Mouse (Mus musculus): ENCODE data around the gene Cbs. TPM values are rescaled to one million over a fixed set of nuclear protein-coding genes. Genes with fewer than 3 reads are reported as not detected.

Cbs gene
- polyA plus RNA-seq, 1 experiment from 2014 or later: 1.2 TPM

- Histone ChIP-seq H3K4me1 (ENCODE audit: insufficient read depth, low read depth, low read length) (peaks cover 19% of the 10 kb centered on the region; the same call in 1 of the 2 replicates), H3K27me3 (replicated peaks; ENCODE audit: insufficient read depth, low read length) (no peaks in the 10 kb centered on the region), H3K9ac (replicated peaks; ENCODE audit: low read depth) (peak within 1 kb of the TSS; percentile 86), H3K4me3 (ENCODE audit: low read depth, low read length) (peak within 1 kb of the TSS; percentile 91), H3K36me3 (ENCODE audit: insufficient read depth, low read length) (no peaks in the 10 kb centered on the region), H3K4me2 (replicated peaks; ENCODE audit: low read depth, low read length) (peak within 1 kb of the TSS; percentile 87), H3K27ac (ENCODE audit: low read length) (peak within 1 kb of the TSS; percentile 99), H3K9me3 (ENCODE audit: low read length) (no peaks in the 10 kb centered on the region)
- WGBS: 3% methylated on average over 35 of the region's 72 CpGs
- no peak; the same call in 1 of the 2 replicates for TF ChIP-seq CTCF (IDR thresholded peaks at IDR 0.05)
- TF ChIP-seq EP300 (IDR thresholded peaks at IDR 0.05): peak; percentile 41; the same call in 1 of the 2 replicates
- ATAC-seq: peak; percentile 95
- DNase-seq (ENCODE audit: low spot score): peak; percentile 100
Observed at GRCm38 (mm10) chr17:31564015-31564857, 72.8 kb downstream of the Cbs start, which contains the start of gene Pknox1. TSS of gene Pknox1 (plus strand) at chr17:31564734.

- H3K9ac ChIP-seq (replicated peaks; ENCODE audit: low read depth): peak overlapping the region; percentile 39
- ATAC-seq: no peak
- H3K4me3 ChIP-seq (ENCODE audit: low read depth, low read length): peak overlapping the region; percentile 43
- no peaks in the 10 kb centered on the region for H3K9me3 ChIP-seq (ENCODE audit: low read length)
- peaks cover 19% of the 10 kb centered on the region; the same call in 1 of the 2 replicates for H3K4me1 ChIP-seq (ENCODE audit: insufficient read depth, low read depth, low read length)
- no peaks in the 10 kb centered on the region for H3K36me3 ChIP-seq (ENCODE audit: insufficient read depth, low read length)
- TF ChIP-seq EP300 (IDR thresholded peaks at IDR 0.05) (no peak), CTCF (IDR thresholded peaks at IDR 0.05) (no peak)
- H3K27me3 ChIP-seq (replicated peaks; ENCODE audit: insufficient read depth, low read length): no peaks in the 10 kb centered on the region
- H3K4me2 ChIP-seq (replicated peaks; ENCODE audit: low read depth, low read length): peak overlapping the region; percentile 62
- H3K27ac ChIP-seq (ENCODE audit: low read length): peak overlapping the region; percentile 83
- 11% methylated on average over 12 of the region's 12 CpGs for WGBS
- DNase-seq (ENCODE audit: low spot score): peak; percentile 44
Observed at GRCm38 (mm10) chr17:31563632-31564014, 73.4 kb downstream of the Cbs start.

GRCm38 (mm10) chr17:31559021-31559789 lies 77.8 kb downstream of the Cbs start:
- H3K36me3 ChIP-seq (ENCODE audit: insufficient read depth, low read length): no peaks in the 10 kb centered on the region
- H3K9me3 ChIP-seq (ENCODE audit: low read length): no peaks in the 10 kb centered on the region
- no peaks in the 10 kb centered on the region for H3K27me3 ChIP-seq (replicated peaks; ENCODE audit: insufficient read depth, low read length)
- ATAC-seq (no peak), DNase-seq (ENCODE audit: low spot score) (no peak)
- H3K27ac ChIP-seq (ENCODE audit: low read length): no peak overlapping the region
- peaks cover 13% of the 10 kb centered on the region; the same call in 1 of the 2 replicates for H3K4me1 ChIP-seq (ENCODE audit: insufficient read depth, low read depth, low read length)
- no peak overlapping the region for H3K4me2 ChIP-seq (replicated peaks; ENCODE audit: low read depth, low read length)
- H3K9ac ChIP-seq (replicated peaks; ENCODE audit: low read depth): no peak overlapping the region
- 80% methylated on average over 11 of the region's 11 CpGs for WGBS
- no peak overlapping the region for H3K4me3 ChIP-seq (ENCODE audit: low read depth, low read length)
- TF ChIP-seq CTCF (IDR thresholded peaks at IDR 0.05) (no peak), EP300 (IDR thresholded peaks at IDR 0.05) (no peak)

Small RNAs within 50 kb of the gene (microRNA-seq; reads per million reads assigned to microRNA genes)
- not detected for gene Gm24970

Other genes with a start within 250 kb of the Cbs start
- 9.8 and 12.1 TPM in 2 replicates for gene Wdr4, start 117.3 kb downstream of the Cbs start, polyA plus RNA-seq (2015; fragmentation: Nextera tagmentation; extraction: Ambion mirVana)
- gene Ndufv3, start 117.1 kb downstream of the Cbs start, polyA plus RNA-seq (2015; fragmentation: Nextera tagmentation; extraction: Ambion mirVana): 207 and 233 TPM in 2 replicates
- gene Pknox1, start 72.5 kb downstream of the Cbs start, polyA plus RNA-seq (2015; fragmentation: Nextera tagmentation; extraction: Ambion mirVana): 15.0 and 19.9 TPM in 2 replicates
- 151 and 161 TPM in 2 replicates for gene U2af1, start 21.7 kb upstream of the Cbs start, polyA plus RNA-seq (2015; fragmentation: Nextera tagmentation; extraction: Ambion mirVana)
- 0.76 and 1.2 TPM in 2 replicates for gene Cryaa, start 40.6 kb upstream of the Cbs start, polyA plus RNA-seq (2015; fragmentation: Nextera tagmentation; extraction: Ambion mirVana)
- gene Sik1, start 218.6 kb upstream of the Cbs start, polyA plus RNA-seq (2015; fragmentation: Nextera tagmentation; extraction: Ambion mirVana): 29.5 and 35.9 TPM in 2 replicates